Mouse (Mus musculus) adrenal gland (tissue): ENCODE data around the gene Gm13696.

Source experiments
- intact Hi-C: fragments of 180-260 bp; cut with DNase I; formaldehyde crosslinking; loops from one replicate; pipeline ENCODE4 v1.15.1; 2025

The Gm13696 gene

DNA sequence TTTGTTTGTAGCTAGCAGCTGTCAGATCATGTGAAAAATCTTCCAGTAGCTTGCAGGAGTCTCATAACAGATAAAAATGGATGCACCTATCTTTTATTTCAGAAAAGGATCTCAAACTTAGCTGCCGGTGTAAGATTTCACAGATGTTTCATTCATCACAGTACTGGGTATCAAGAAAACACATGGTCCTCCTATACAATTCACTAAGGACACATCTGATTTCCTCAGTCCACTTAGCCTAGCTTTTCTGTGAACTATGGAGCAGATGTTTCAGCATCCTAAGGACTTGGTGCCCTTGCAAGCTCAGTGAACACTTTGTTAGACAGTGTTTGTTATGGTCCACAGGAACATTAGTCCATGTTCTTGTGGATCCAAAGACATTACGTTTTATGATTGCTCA lies 50.4 kb downstream of the Gm13696 start:
- intact Hi-C loops, result no loop called here
